Mouse (Mus musculus): ENCODE results near the gene Mgarp. TPM values are rescaled to one million over a fixed set of nuclear protein-coding genes. Genes with fewer than 3 reads are reported as not detected.

Gene Mgarp
- total and polyA plus RNA-seq, 3 experiments, result 0.65 to 5.2 TPM; not detected in 1

DNA sequence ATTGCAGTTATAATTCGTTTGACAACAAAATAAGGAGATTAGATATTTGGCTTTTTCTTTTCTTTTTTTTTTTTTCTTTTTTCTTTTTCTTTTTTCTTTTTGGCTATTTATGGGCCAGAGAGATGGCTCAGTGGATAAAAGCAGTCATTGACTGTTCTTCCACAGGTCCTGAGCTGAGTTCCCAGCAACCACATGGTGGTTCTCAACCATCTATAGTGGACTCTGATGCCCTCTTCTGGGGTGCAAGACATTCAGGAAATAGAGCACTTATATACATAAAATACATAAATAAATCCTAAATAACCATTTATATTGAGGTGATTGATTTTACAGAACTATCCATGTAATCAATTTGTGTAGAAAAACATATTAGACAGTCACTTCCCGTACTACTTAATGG, 20.9 kb upstream of the Mgarp start:
- Histone ChIP-seq H3K9ac (ENCODE audit: control insufficient read depth, low read depth, low read length, poor library complexity, severe bottlenecking) (peak overlapping the region; percentile 97), H3K27ac (ENCODE audit: control insufficient read depth, low read depth, low read length) (no peak overlapping the region), H3K36me3 (ENCODE audit: control insufficient read depth in 1 of 2, insufficient read depth in 2 of 2, low read length in 2 of 2) (peaks cover 8 to 47% of the 10 kb centered on the region in 2 experiments), H3K9me3 (replicated peaks; ENCODE audit: insufficient read depth, low read length) (no peaks in the 10 kb centered on the region), H3K4me3 (ENCODE audit: control insufficient read depth in 1 of 2, insufficient read depth in 1 of 2, low read depth in 2 of 2, low read length in 2 of 2) (peak overlapping the region; percentile 74 to 88), H3K79me2 (ENCODE audit: control insufficient read depth, insufficient read depth, low read length, poor library complexity) (peaks cover 66% of the 10 kb centered on the region), H3K27me3 (ENCODE audit: control insufficient read depth in 1 of 2, insufficient read depth in 2 of 2, low read length in 2 of 2) (no peaks in the 10 kb centered on the region), H3K4me1 (ENCODE audit: control insufficient read depth in 1 of 2, insufficient read depth in 2 of 2, low read length in 2 of 2) (peaks cover 20 to 26% of the 10 kb centered on the region in 2 experiments)
- DNase-seq (ENCODE audit: low read depth, low spot score), result peak; percentile 26
- TF ChIP-seq TAL1 (IDR thresholded peaks at IDR 0.05; ENCODE audit: low read length), result no peak
- no peak for TF ChIP-seq MAX (IDR thresholded peaks at IDR 0.05; ENCODE audit: low read length)
- no peak for TF ChIP-seq SIN3A (IDR thresholded peaks at IDR 0.05; ENCODE audit: low read length)
- no peak for TF ChIP-seq POLR2A (IDR thresholded peaks at IDR 0.05; ENCODE audit: control insufficient read depth in 1 of 2, insufficient read depth in 1 of 2, low read depth in 1 of 2, low read length in 2 of 2, poor library complexity in 1 of 2)

DNA sequence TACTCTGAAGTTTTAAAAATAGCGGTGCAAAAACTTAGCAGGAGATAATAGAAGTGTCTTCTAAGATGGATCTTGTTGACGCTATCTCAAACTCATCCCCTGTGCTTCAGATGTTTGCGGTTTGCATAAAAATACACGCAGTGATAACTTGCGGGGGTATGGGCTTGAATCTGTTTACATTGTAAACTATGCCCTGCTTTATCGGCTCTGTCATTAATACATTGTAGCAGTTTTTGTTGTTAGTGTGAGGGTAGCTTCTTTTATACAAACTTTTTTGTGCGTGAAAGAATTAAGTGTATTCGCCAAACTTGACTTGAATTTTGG, 20.6 kb upstream of the Mgarp start:
- H3K27ac ChIP-seq (ENCODE audit: control insufficient read depth, low read depth, low read length), result peak overlapping the region; percentile 90
- H3K9ac ChIP-seq (ENCODE audit: control insufficient read depth, low read depth, low read length, poor library complexity, severe bottlenecking), result peak overlapping the region; percentile 97
- H3K27me3 ChIP-seq (ENCODE audit: control insufficient read depth in 1 of 2, insufficient read depth in 2 of 2, low read length in 2 of 2), result no peaks in the 10 kb centered on the region
- H3K4me1 ChIP-seq (ENCODE audit: control insufficient read depth in 1 of 2, insufficient read depth in 2 of 2, low read length in 2 of 2), result peaks cover 16 to 25% of the 10 kb centered on the region in 2 experiments
- peaks cover 7 to 44% of the 10 kb centered on the region in 2 experiments for H3K36me3 ChIP-seq (ENCODE audit: control insufficient read depth in 1 of 2, insufficient read depth in 2 of 2, low read length in 2 of 2)
- DNase-seq (ENCODE audit: low read depth, low spot score), result no peak
- H3K79me2 ChIP-seq (ENCODE audit: control insufficient read depth, insufficient read depth, low read length, poor library complexity), result peaks cover 64% of the 10 kb centered on the region
- TF ChIP-seq ZKSCAN1 (IDR thresholded peaks at IDR 0.05; ENCODE audit: low read depth, low read length) (no peak), CHD2 (IDR thresholded peaks at IDR 0.05; ENCODE audit: low read length) (no peak), GABPA (IDR thresholded peaks at IDR 0.05; ENCODE audit: low read depth, low read length) (no peak), MYB (IDR thresholded peaks at IDR 0.05; ENCODE audit: low read depth, low read length) (no peak), ZNF384 (IDR thresholded peaks at IDR 0.05; ENCODE audit: low read depth, low read length) (0 out of 2 replicates have a peak, but pooled peaks have one; percentile 4), SMC3 (IDR thresholded peaks at IDR 0.05; ENCODE audit: low read depth, low read length) (no peak), POLR2A (IDR thresholded peaks at IDR 0.05; ENCODE audit: control insufficient read depth in 1 of 2, insufficient read depth in 1 of 2, low read depth in 1 of 2, low read length in 2 of 2, poor library complexity in 1 of 2) (no peak), MXI1 (IDR thresholded peaks at IDR 0.05; ENCODE audit: low read depth, low read length) (peak; percentile 50; the same call in 1 of the 2 replicates), EP300 (IDR thresholded peaks at IDR 0.05; ENCODE audit: low read depth in 1 of 2, low read length in 2 of 2) (peak in 1 of 2 experiments; percentile 36; a peak in 2 of 4 replicates), USF2 (IDR thresholded peaks at IDR 0.05; ENCODE audit: borderline replicate concordance in 1 of 2, insufficient read depth in 1 of 2, low read depth in 1 of 2, low read length in 2 of 2) (no peak), TCF12 (IDR thresholded peaks at IDR 0.05; ENCODE audit: low read depth, low read length) (no peak), USF1 (IDR thresholded peaks at IDR 0.05; ENCODE audit: low read depth, low read length) (no peak), ETS1 (IDR thresholded peaks at IDR 0.05; ENCODE audit: low read depth, low read length) (peak; percentile 91), MYC (IDR thresholded peaks at IDR 0.05; ENCODE audit: low read depth, low read length) (no peak), ELF1 (IDR thresholded peaks at IDR 0.05; ENCODE audit: low read depth, low read length) (no peak), GATA1 (IDR thresholded peaks at IDR 0.05; ENCODE audit: low read depth, low read length) (peak; percentile 70), SIN3A (IDR thresholded peaks at IDR 0.05; ENCODE audit: low read length) (peak; percentile 86), RCOR1 (IDR thresholded peaks at IDR 0.05; ENCODE audit: low read depth, low read length) (peak; percentile 47; the same call in 1 of the 2 replicates), UBTF (IDR thresholded peaks at IDR 0.05; ENCODE audit: borderline replicate concordance, insufficient read depth, low read depth, low read length) (no peak), HCFC1 (IDR thresholded peaks at IDR 0.05; ENCODE audit: low read depth, low read length) (peak; percentile 57), MEF2A (IDR thresholded peaks at IDR 0.05; ENCODE audit: extremely low read depth, insufficient replicate concordance, low read depth, low read length, poor library complexity, severe bottlenecking) (peak; percentile 72; the same call in 1 of the 2 replicates), MAZ (IDR thresholded peaks at IDR 0.05; ENCODE audit: low read depth, low read length) (peak; percentile 52), CTCF (IDR thresholded peaks at IDR 0.05 in 2 of 3, conservative IDR thresholded peaks at IDR 0.05 in 1 of 3; ENCODE audit: control insufficient read depth in 1 of 3, insufficient read depth in 1 of 3, low read depth in 2 of 3, low read length in 3 of 3, poor library complexity in 1 of 3, severe bottlenecking in 1 of 3) (no peak), E2F4 (IDR thresholded peaks at IDR 0.05; ENCODE audit: borderline replicate concordance, low read depth, low read length) (no peak), TBP (IDR thresholded peaks at IDR 0.05; ENCODE audit: low read depth, low read length) (0 out of 2 replicates have a peak, but pooled peaks have one; percentile 0), MAX (IDR thresholded peaks at IDR 0.05; ENCODE audit: low read length) (no peak), POLR2AphosphoS2 (IDR thresholded peaks at IDR 0.05; ENCODE audit: low read length) (no peak)
- H3K4me3 ChIP-seq (ENCODE audit: control insufficient read depth in 1 of 2, insufficient read depth in 1 of 2, low read depth in 2 of 2, low read length in 2 of 2), result peak overlapping the region; percentile 74 to 88
- no peaks in the 10 kb centered on the region for H3K9me3 ChIP-seq (replicated peaks; ENCODE audit: insufficient read depth, low read length)

Measured in MEL (cell line).